Mouse (Mus musculus) kidney, postnatal 0 days (tissue): Measurements from ENCODE around the gene Fbxo39. TPM values are rescaled to one million over a fixed set of nuclear protein-coding genes. Genes with fewer than 3 reads are reported as not detected.

Experiments
- ATAC-seq: fragments of 200-750 bp; cut with Nextera tagmentation; replicated peaks from 2 replicates; pipeline ENCODE4 v1.8.0; 2017; ENCODE audit warnings: low read depth, moderate number of reproducible peaks, moderate TSS enrichment, moderate library complexity; ENCODE audit not compliant: low FRiP score
- DNase-seq: peaks from one replicate; pipeline ENCODE4 v3.0.0-alpha.2; 2016; ENCODE audit warnings: low spot score
- H3K27ac ChIP-seq: fragments of 300-500 bp; sonication (generic); 2 replicates; pipeline ENCODE4 v1.5.1; 2014; ENCODE audit warnings: mild to moderate bottlenecking
- H3K27me3 ChIP-seq: fragments of 300-500 bp; sonication (generic); 2 replicates; pipeline ENCODE4 v1.6.1; 2014; ENCODE audit warnings: low read length, mixed read lengths; ENCODE audit not compliant: insufficient read depth
- H3K36me3 ChIP-seq: fragments of 300-500 bp; sonication (generic); 2 replicates; pipeline ENCODE4 v1.6.1; 2014; ENCODE audit warnings: low read length, mixed read lengths; ENCODE audit not compliant: insufficient read depth
- H3K4me1 ChIP-seq: fragments of 300-500 bp; sonication (generic); replicated peaks from 2 replicates; pipeline ENCODE4 v1.6.1; 2014; ENCODE audit warnings: antibody characterized with exemption, low read length, mixed read lengths; ENCODE audit not compliant: insufficient read depth
- H3K4me2 ChIP-seq: fragments of 300-500 bp; sonication (generic); 2 replicates; pipeline ENCODE4 v1.6.1; 2014; ENCODE audit warnings: mild to moderate bottlenecking, low read length, moderate library complexity, mixed read lengths
- H3K4me3 ChIP-seq: fragments of 300-500 bp; sonication (generic); replicated peaks from 2 replicates; pipeline ENCODE4 v1.5.1; 2014; ENCODE audit warnings: low read depth, low read length
- H3K9ac ChIP-seq: fragments of 300-500 bp; sonication (generic); 2 replicates; pipeline ENCODE4 v1.6.1; 2014; ENCODE audit warnings: low read depth, low read length
- H3K9me3 ChIP-seq: fragments of 300-500 bp; sonication (generic); replicated peaks from 2 replicates; pipeline ENCODE4 v1.6.1; 2016; ENCODE audit warnings: low read length, inconsistent platforms, mixed read lengths
- CTCF ChIP-seq: IDR thresholded peaks from 2 replicates; pipeline ENCODE4 v1.5.1; 2016; ENCODE audit warnings: antibody characterized with exemption, low read depth, mild to moderate bottlenecking, moderate library complexity
- WGBS: fragments of 180-500 bp; shearing (Covaris S2); extraction: QIAGEN DNeasy Blood & Tissue Kit; methylation state at CpG from one replicate; pipeline ENCODE4 v1.1.7; 2014; 5-methylcytosine and 5-hydroxymethylcytosine counted together
- polyA plus RNA-seq: library from polyadenylated mRNA; unstranded; fragments of >200 nt; fragmentation: Nextera tagmentation; extraction: Ambion mirVana; gene quantifications from 2 replicates; pipeline ENCODE4 v1.2.1, GENCODE M21; 2015

The Fbxo39 gene
- polyA plus RNA-seq, 1 experiment from 2014 or later: not detected

DNA sequence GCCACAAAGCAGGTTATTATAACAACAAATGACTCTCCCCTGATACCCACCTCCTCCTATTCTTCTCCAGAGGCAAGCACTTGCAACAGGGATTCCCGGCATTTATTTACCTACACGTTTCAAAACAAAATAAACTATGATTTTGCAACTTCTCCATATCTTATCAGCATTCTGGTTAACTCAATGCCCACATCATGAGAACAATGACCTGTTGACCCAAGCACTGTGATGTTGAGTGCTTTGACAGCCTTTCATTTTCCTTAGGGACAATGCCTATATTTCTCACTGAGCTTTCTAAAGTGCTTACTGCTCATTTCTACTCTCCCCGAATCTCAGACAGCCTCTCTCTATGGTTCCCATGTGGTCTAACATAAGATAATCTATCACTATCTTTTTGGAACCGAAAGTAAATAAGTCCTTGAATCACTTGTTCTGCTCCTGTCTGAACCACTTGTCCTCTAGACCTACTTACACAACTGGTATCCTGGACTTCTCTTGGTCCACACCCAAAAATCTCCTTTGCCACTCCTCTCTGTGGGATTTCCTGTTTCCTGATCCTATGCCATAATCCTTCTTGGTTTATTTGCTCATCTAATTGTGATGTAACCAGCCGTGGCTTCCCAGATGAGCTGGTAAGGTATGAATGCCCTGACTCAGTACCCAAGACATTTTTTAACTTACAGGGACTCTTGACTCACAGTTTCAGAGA, 32.9 kb upstream of the Fbxo39 start:
- DNase-seq: no peak
- Histone ChIP-seq H3K4me1 (no peaks in the 10 kb centered on the region), H3K27me3 (no peaks in the 10 kb centered on the region), H3K27ac (no peak overlapping the region), H3K9me3 (no peaks in the 10 kb centered on the region), H3K9ac (no peak overlapping the region), H3K36me3 (no peaks in the 10 kb centered on the region), H3K4me3 (no peak overlapping the region), H3K4me2 (no peak overlapping the region)
- TF ChIP-seq CTCF: no peak
- ATAC-seq: no peak
- WGBS: 85% methylated on average over 5 of the region's 5 CpGs

DNA sequence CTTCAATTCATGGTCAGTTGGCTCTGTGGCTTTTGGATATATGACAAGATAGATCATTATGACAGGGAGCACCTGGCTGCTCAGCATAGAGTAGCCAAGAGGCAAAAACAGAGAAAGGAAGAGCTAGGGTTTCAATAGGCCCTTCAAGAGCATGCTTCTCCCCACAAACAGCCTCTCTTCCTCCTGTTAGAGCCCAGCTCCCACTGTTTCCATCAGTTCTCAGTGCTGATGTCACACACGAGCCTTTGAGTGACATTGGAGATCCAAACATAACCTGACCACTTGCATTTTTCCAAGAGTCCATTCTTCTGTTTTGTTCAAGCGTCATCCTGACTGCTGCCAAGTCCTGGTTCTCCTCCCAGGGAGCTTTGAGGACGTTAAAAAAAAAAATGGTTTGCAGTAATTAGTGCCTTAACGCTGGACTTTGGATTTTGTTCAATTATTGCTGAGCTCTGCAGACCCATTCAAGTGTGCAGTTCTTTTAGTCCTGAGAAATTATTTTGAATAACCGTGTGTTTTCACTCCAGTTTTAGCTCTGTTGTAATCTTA, 32.3 kb upstream of the Fbxo39 start:
- 50% methylated on average over 5 of the region's 5 CpGs for WGBS
- Histone ChIP-seq H3K9me3 (no peaks in the 10 kb centered on the region), H3K4me3 (no peak overlapping the region), H3K27me3 (no peaks in the 10 kb centered on the region), H3K27ac (no peak overlapping the region), H3K4me1 (no peaks in the 10 kb centered on the region), H3K36me3 (no peaks in the 10 kb centered on the region), H3K4me2 (no peak overlapping the region), H3K9ac (no peak overlapping the region)
- no peak for TF ChIP-seq CTCF
- no peak for ATAC-seq
- no peak for DNase-seq

DNA sequence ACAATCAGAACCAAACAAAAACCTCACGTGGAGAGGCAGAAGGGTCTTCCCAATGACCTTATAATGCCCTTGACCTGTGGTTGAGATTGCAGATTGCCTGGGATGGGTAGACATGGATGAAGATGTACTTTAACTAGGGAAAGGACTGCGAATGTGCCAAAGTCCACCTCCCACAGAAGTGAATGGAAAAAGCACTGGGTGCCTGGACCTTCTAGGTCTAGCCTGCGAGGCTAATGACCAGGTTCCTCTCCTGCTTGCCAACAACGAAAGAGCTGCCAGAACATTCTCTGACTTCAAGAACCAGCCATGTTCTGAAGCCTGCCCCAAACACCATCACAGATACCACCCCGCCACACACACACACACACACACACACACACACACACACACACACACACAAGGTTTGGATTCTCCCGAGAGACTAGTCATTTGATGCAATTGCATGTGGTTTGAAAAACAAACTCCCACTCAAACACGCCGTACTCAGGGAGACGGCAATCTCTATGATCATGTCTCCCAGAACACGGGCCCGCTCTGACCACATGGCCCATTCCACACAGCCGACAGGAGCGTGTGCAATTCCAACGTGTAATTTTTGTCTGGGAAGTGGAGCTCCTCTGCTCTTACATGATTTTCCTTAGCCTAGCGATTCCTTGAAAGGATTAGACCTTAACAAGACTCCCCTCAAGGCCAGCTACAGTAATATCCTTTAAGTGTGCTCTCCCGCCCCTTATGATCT, 30.6 kb upstream of the Fbxo39 start:
- TF ChIP-seq CTCF: no peak
- Histone ChIP-seq H3K4me3 (no peak overlapping the region), H3K9ac (no peak overlapping the region), H3K27ac (no peak overlapping the region), H3K9me3 (no peaks in the 10 kb centered on the region), H3K4me2 (no peak overlapping the region), H3K4me1 (no peaks in the 10 kb centered on the region), H3K36me3 (no peaks in the 10 kb centered on the region), H3K27me3 (no peaks in the 10 kb centered on the region)
- WGBS: 78% methylated on average over 16 of the region's 16 CpGs
- DNase-seq (no peak), ATAC-seq (no peak)

DNA sequence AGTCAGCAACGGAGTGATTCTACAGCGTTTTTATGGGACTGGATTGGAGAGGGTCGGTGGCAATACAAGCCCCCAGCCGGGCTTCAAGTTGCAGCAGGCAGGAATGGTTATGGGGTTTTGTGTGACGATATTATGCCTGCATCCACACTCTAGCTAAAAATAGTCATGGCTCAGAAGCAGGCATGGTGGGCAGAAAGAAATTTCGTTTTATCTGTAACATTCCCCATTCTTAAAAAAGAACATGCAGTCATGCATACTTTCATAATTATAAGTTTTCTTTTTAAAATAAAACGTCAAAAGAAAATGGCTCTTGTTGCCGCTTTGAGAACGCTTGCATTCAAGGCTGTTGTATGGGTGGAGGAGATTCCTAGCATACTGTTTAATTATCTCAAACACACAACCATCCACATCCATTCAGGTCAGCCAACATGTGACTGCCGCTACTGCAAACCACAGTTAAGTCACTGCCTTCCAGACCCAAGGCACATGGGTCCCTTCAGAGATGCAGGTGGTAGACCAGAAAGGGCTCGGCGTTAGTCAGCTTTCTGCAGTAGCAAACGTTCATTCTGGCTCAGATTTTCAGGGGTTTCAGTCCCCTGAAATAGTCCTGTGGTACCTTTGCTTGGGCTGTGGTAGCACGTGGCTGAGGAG, 29.6 kb upstream of the Fbxo39 start:
- H3K36me3 ChIP-seq: no peaks in the 10 kb centered on the region
- H3K27ac ChIP-seq: no peak overlapping the region
- H3K9me3 ChIP-seq: no peaks in the 10 kb centered on the region
- no peak overlapping the region for H3K4me3 ChIP-seq
- no peaks in the 10 kb centered on the region for H3K4me1 ChIP-seq
- 78% methylated on average over 14 of the region's 14 CpGs for WGBS
- H3K9ac ChIP-seq: no peak overlapping the region
- ATAC-seq (no peak), DNase-seq (no peak)
- no peak for TF ChIP-seq CTCF
- no peak overlapping the region for H3K4me2 ChIP-seq
- no peaks in the 10 kb centered on the region for H3K27me3 ChIP-seq

DNA sequence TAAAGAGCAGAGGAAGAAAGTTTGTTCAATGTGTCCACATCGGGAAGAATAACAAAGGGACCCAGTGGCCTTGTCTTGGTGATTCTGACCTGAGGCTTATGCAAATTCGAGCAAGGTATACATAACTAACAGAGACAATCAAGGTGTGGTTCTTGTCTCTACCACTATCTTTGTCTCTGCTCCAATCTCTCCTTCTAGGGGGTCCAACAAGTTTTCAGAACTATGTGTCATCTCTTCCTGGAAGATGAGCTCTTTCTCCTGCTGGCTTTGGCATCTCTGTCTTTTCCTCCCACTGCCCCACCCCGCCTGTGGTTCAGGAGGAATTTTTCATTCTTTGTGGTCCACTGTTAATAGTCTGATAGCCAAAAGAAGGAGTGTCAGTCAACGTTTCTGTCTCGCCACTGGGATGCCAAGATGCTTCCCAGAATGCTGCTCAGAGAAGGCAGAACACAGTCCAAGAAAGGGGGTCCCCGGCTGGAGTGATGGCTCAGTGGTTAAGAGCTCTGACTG, 28.2 kb upstream of the Fbxo39 start:
- Histone ChIP-seq H3K9me3 (no peaks in the 10 kb centered on the region), H3K27ac (no peak overlapping the region), H3K4me3 (no peak overlapping the region), H3K4me2 (no peak overlapping the region), H3K36me3 (no peaks in the 10 kb centered on the region), H3K27me3 (no peaks in the 10 kb centered on the region), H3K9ac (no peak overlapping the region), H3K4me1 (no peaks in the 10 kb centered on the region)
- WGBS: 78% methylated on average over 6 of the region's 6 CpGs
- DNase-seq (no peak), ATAC-seq (no peak)
- TF ChIP-seq CTCF: no peak

DNA sequence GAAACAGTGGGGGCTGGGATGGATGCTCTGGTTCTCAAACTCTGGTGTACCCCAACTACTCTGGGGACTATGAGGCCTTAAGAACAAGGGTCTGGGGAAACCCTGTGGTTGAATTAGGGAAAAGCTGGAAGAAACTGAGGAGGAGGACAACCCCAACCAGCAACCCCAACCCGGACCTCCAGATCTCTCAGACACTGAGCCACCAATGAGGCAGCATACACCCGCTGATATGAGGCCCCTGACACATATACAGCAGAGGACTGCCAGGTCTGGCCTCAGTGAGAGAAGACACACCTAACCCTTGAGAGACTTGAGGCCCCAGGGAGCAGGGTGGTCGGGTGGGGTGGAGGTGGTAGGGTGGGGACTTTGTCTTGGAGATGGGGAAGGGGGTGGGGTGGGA, 27.6 kb upstream of the Fbxo39 start:
- 76% methylated on average over 3 of the region's 3 CpGs for WGBS
- Histone ChIP-seq H3K9ac (no peak overlapping the region), H3K4me2 (no peak overlapping the region), H3K36me3 (no peaks in the 10 kb centered on the region), H3K4me1 (no peaks in the 10 kb centered on the region), H3K27ac (no peak overlapping the region), H3K4me3 (no peak overlapping the region), H3K27me3 (no peaks in the 10 kb centered on the region), H3K9me3 (no peaks in the 10 kb centered on the region)
- TF ChIP-seq CTCF: no peak
- ATAC-seq: no peak
- DNase-seq: no peak
